Mouse (Mus musculus) embryonic facial prominence, embryonic 15.5 days (tissue): ENCODE measurements at regions not wholly inside any gene's neighbourhood (a gene's known extent, or its start where the extent isn't known, plus 50 kb on each side); places are given as distances from the start of the nearest gene placed in this dataset.

Experiments
- ATAC-seq: fragments of 200-750 bp; cut with Nextera tagmentation; 2 replicates; pipeline ENCODE4 v1.8.0; 2017; ENCODE audit warnings: low read depth, moderate TSS enrichment; ENCODE audit not compliant: insufficient number of reproducible peaks, low FRiP score, low TSS enrichment
- H3K27ac ChIP-seq: fragments of 300-500 bp; sonication (generic); replicated peaks from 2 replicates; pipeline ENCODE4 v1.5.1; 2015; ENCODE audit warnings: mild to moderate bottlenecking, inconsistent platforms
- H3K27me3 ChIP-seq: fragments of 300-500 bp; sonication (generic); 2 replicates; pipeline ENCODE4 v1.6.1; 2015; ENCODE audit warnings: inconsistent platforms
- H3K36me3 ChIP-seq: fragments of 300-500 bp; sonication (generic); 2 replicates; pipeline ENCODE4 v1.6.1; 2015; ENCODE audit warnings: mild to moderate bottlenecking, inconsistent platforms
- H3K4me1 ChIP-seq: fragments of 300-500 bp; sonication (generic); 2 replicates; pipeline ENCODE4 v1.6.1; 2015; ENCODE audit warnings: inconsistent platforms
- H3K4me2 ChIP-seq: fragments of 300-500 bp; sonication (generic); replicated peaks from 2 replicates; pipeline ENCODE4 v1.6.1; 2015; ENCODE audit warnings: mild to moderate bottlenecking, inconsistent platforms
- H3K4me3 ChIP-seq: fragments of 300-500 bp; sonication (generic); replicated peaks from 2 replicates; pipeline ENCODE4 v1.5.1; 2015; ENCODE audit warnings: mild to moderate bottlenecking, inconsistent platforms
- H3K9ac ChIP-seq: fragments of 300-500 bp; sonication (generic); 2 replicates; pipeline ENCODE4 v1.6.1; 2015; ENCODE audit warnings: inconsistent platforms
- H3K9me3 ChIP-seq: fragments of 300-500 bp; sonication (generic); replicated peaks from 2 replicates; pipeline ENCODE4 v1.6.1; 2016; ENCODE audit warnings: inconsistent platforms
- WGBS: fragments of 180-500 bp; shearing (Covaris S2); methylation state at CpG from one replicate; pipeline ENCODE4 v1.1.7; 2015; 5-methylcytosine and 5-hydroxymethylcytosine counted together

GRCm38 (mm10) chr12:118466837-118467236 is 165.6 kb upstream of the Sp4 start:
- Histone ChIP-seq H3K27me3 (no peaks in the 10 kb centered on the region; the same call in 1 of the 2 replicates), H3K9me3 (no peaks in the 10 kb centered on the region), H3K4me1 (no peaks in the 10 kb centered on the region), H3K4me3 (no peak overlapping the region), H3K4me2 (no peak overlapping the region), H3K9ac (no peak overlapping the region), H3K36me3 (no peaks in the 10 kb centered on the region), H3K27ac (no peak overlapping the region)
- ATAC-seq, result no peak
- WGBS, result 75% methylated on average over 3 of the region's 3 CpGs

DNA sequence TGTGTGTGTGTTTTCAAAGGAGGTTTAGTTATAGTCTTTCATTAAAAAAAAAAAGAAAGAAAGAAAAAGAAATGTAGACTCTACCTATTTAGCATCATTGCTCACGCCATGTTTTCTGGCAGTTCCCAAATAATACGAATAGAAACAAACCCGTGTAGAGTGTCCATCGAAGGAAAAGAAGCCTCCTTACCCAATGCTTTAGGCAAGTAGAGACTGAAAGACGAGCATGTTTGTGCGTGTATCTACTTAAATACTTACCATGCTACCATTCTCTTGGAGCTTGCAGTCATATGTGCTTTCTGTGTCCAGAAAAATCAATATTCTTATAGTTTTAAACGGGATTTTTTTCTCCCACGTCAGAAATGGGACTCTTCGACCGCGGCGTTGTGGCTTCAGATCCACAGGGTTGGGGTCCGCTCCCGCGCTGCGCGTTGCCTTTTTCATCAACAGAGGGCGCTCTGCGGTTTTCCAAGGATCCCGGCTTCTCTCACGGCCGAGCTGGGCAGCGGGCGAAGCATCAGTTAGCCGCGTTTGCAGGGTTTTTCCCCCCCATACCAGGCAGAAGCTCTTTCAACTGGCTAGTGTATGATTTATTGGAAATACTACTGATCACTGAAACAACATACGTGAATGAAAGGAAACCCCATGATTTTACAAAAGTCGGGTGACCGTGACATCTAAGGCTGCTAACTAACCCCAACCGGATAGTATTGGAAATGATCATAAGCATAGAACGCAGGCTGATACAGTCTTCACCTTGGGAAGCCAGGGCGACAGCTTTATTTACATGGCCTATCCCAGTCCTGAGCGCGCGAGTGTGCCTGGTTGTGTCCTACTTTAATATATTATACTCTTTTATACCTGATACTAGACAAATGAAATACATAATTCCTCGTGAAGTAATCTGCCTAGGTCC is 156.5 kb upstream of the Sp4 start:
- 0 out of 2 replicates have a peak, but pooled peaks cover 7% of the 10 kb centered on the region for H3K4me1 ChIP-seq
- H3K9me3 ChIP-seq, result no peaks in the 10 kb centered on the region
- ATAC-seq, result peak; percentile 76; the same call in 1 of the 2 replicates
- whole genome bisulfite sequencing, result 11% methylated on average over 36 of the region's 36 CpGs
- peak overlapping the region; percentile 26 for H3K4me3 ChIP-seq
- H3K36me3 ChIP-seq, result no peaks in the 10 kb centered on the region
- no peak overlapping the region for H3K9ac ChIP-seq
- H3K4me2 ChIP-seq, result peak overlapping the region; percentile 44
- no peak overlapping the region for H3K27ac ChIP-seq
- H3K27me3 ChIP-seq, result peaks cover 33% of the 10 kb centered on the region

DNA sequence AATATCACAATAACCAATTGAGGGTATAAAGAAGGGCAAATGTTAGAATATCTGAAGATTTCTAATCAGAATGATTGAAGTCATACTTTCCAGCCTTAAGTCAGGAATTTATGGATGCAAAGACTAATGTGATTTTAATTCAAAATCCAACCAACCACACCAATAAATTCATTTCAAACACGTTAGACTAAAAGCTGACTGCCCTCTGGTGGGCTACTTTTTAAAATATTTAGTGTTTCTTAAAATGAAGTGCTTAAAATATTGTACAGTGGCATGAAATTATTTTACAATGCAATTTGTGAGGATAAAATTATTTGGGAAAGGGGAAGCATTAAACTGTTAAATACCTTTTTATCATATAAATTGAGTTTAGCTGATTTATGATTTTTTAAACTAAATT is 154.4 kb upstream of the Sp4 start:
- H3K36me3 ChIP-seq, result no peaks in the 10 kb centered on the region
- 19% methylated on average over 1 of the region's 1 CpGs for WGBS
- no peaks in the 10 kb centered on the region for H3K9me3 ChIP-seq
- ATAC-seq, result no peak
- H3K27ac ChIP-seq, result no peak overlapping the region
- peaks cover 33% of the 10 kb centered on the region for H3K27me3 ChIP-seq
- H3K9ac ChIP-seq, result no peak overlapping the region
- no peak overlapping the region for H3K4me3 ChIP-seq
- 0 out of 2 replicates have a peak, but pooled peaks cover 7% of the 10 kb centered on the region for H3K4me1 ChIP-seq
- H3K4me2 ChIP-seq, result no peak overlapping the region

- Histone ChIP-seq H3K9ac (no peak overlapping the region), H3K27ac (no peak overlapping the region), H3K4me2 (no peak overlapping the region), H3K4me3 (no peak overlapping the region), H3K4me1 (no peaks in the 10 kb centered on the region), H3K9me3 (no peaks in the 10 kb centered on the region), H3K27me3 (no peaks in the 10 kb centered on the region), H3K36me3 (no peaks in the 10 kb centered on the region)
- whole genome bisulfite sequencing, result 62% methylated on average over 3 of the region's 3 CpGs
- ATAC-seq, result no peak
Measured at GRCm38 (mm10) chr12:118439626-118440025, 138.4 kb upstream of the Sp4 start.

DNA sequence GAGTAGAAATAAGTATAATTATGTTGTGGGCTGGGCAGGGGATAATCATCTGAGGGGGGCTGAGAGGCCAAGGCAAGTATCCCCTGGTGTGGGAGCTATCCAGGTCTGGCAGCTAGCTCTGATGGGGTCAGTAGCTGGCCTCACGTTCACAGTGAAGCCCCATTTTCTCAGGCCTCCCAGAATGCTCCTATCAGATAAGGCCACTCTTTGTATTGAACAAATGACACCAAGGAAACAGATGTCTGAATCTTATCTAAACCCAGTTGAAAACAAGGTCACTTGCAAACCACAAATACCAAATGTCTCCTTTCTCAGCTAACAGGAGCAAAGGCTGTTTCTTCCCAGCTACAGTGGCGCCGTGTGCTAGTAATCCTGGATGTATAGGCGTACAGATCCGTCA is 137.6 kb upstream of the Sp4 start:
- H3K4me2 ChIP-seq, result no peak overlapping the region
- no peak overlapping the region for H3K9ac ChIP-seq
- no peak for ATAC-seq
- H3K27ac ChIP-seq, result no peak overlapping the region
- no peak overlapping the region for H3K4me3 ChIP-seq
- 81% methylated on average over 5 of the region's 5 CpGs for WGBS
- H3K27me3 ChIP-seq, result no peaks in the 10 kb centered on the region
- H3K4me1 ChIP-seq, result no peaks in the 10 kb centered on the region
- no peaks in the 10 kb centered on the region for H3K9me3 ChIP-seq
- no peaks in the 10 kb centered on the region for H3K36me3 ChIP-seq

DNA sequence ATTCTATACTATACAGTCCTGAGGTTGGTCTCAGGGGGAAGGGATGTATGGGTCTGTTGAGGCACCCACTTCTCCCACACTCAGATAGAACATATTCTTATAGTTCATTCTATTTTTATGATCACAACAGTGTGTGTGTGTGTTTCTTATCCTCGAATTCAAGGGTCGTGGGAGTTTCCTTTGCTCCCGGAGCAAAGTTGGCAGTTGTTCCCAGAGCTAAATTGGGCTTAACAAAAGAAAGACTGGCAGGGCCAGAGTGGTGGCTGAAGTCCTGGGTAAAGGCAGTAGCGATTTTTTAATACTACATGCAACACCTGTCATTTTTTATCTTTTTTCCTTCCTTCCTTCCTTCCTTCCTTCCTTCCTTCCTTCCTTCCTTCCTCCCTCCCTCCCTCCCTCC is 131.5 kb upstream of the Sp4 start:
- H3K9me3 ChIP-seq, result no peaks in the 10 kb centered on the region
- WGBS, result 57% methylated on average over 4 of the region's 4 CpGs
- no peak overlapping the region for H3K4me2 ChIP-seq
- no peak for ATAC-seq
- no peak overlapping the region for H3K9ac ChIP-seq
- no peaks in the 10 kb centered on the region for H3K4me1 ChIP-seq
- no peak overlapping the region for H3K27ac ChIP-seq
- no peak overlapping the region for H3K4me3 ChIP-seq
- H3K27me3 ChIP-seq, result no peaks in the 10 kb centered on the region
- H3K36me3 ChIP-seq, result no peaks in the 10 kb centered on the region

- H3K27me3 ChIP-seq, result no peaks in the 10 kb centered on the region
- no peak for ATAC-seq
- no peaks in the 10 kb centered on the region for H3K4me1 ChIP-seq
- H3K36me3 ChIP-seq, result no peaks in the 10 kb centered on the region
- H3K4me2 ChIP-seq, result no peak overlapping the region
- no peak overlapping the region for H3K4me3 ChIP-seq
- 74% methylated on average over 5 of the region's 5 CpGs for WGBS
- H3K9me3 ChIP-seq, result no peaks in the 10 kb centered on the region
- H3K9ac ChIP-seq, result no peak overlapping the region
- H3K27ac ChIP-seq, result no peak overlapping the region
Measured at GRCm38 (mm10) chr12:118428384-118428783, 127.1 kb upstream of the Sp4 start.

GRCm38 (mm10) chr12:118415956-118416355 is 114.7 kb upstream of the Sp4 start:
- Histone ChIP-seq H3K27me3 (no peaks in the 10 kb centered on the region), H3K9ac (no peak overlapping the region), H3K4me2 (no peak overlapping the region), H3K4me1 (no peaks in the 10 kb centered on the region), H3K27ac (no peak overlapping the region), H3K9me3 (no peaks in the 10 kb centered on the region), H3K36me3 (no peaks in the 10 kb centered on the region), H3K4me3 (no peak overlapping the region)
- no peak for ATAC-seq
- 47% methylated on average over 1 of the region's 1 CpGs for WGBS

DNA sequence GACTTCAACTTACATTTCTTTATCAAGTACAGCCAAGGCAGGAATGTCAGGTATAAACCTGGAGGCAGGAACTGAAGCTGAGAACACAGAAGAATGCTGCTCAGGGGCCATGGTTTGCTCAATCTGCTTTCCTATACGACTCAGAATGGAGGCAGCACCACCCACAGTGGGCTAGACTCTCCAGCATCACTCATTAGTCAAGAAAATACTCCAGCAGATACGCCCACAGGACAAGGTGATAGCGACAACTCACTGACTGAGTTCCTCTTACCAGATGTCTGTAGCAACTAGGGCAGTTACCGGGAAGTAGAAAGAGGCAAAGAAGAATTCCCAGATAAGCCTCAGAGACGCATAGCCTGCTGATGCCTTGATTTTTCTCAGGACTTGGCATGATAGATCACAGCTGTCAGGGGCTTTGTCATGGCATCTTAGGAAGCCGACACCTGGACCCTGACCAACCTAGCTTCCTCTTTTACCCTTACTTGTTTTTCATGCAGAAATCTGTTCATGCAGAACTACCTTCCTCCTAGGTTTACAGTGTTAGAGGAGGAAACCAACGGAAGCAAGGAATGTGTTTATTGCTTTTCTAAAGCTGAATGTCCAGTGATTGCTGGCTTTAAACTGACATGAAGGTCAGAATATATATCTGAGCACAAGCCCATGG is 110.7 kb upstream of the Sp4 start:
- WGBS, result 56% methylated on average over 7 of the region's 7 CpGs
- no peak for ATAC-seq
- no peak overlapping the region for H3K9ac ChIP-seq

DNA sequence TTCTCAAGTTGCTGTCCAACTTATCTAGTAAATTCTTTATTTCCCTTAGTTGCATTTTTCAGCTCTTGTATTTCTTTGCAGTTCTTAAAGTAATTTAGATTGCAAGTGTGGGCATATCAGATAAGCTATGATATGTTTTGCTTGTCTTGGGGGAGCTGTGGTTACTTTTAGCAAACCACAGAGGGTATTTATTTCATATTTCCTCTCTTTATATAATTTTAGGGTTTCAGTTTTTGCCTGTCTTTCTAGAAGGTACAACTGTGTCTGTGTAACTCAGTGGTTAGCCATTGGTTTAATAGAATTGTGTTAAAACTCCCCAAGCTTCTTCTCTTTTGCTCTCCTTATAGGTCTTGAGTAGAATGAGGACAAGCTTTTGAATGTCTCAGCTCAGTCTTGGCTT is 109.7 kb upstream of the Sp4 start:
- Histone ChIP-seq H3K9me3 (no peaks in the 10 kb centered on the region), H3K27me3 (no peaks in the 10 kb centered on the region), H3K9ac (no peak overlapping the region), H3K4me1 (no peaks in the 10 kb centered on the region), H3K4me3 (no peak overlapping the region), H3K36me3 (no peaks in the 10 kb centered on the region), H3K27ac (no peak overlapping the region), H3K4me2 (no peak overlapping the region)
- ATAC-seq, result no peak

More for the DNA sequence above, 110.7 kb upstream of the Sp4 start:
- no peak overlapping the region for H3K4me3 ChIP-seq
- H3K36me3 ChIP-seq, result no peaks in the 10 kb centered on the region
- H3K9me3 ChIP-seq, result no peaks in the 10 kb centered on the region
- H3K4me2 ChIP-seq, result no peak overlapping the region
- no peaks in the 10 kb centered on the region for H3K4me1 ChIP-seq
- no peaks in the 10 kb centered on the region for H3K27me3 ChIP-seq
- no peak overlapping the region for H3K27ac ChIP-seq

- Histone ChIP-seq H3K9me3 (no peaks in the 10 kb centered on the region), H3K27me3 (no peaks in the 10 kb centered on the region), H3K4me2 (no peak overlapping the region), H3K9ac (no peak overlapping the region), H3K4me1 (no peaks in the 10 kb centered on the region), H3K36me3 (no peaks in the 10 kb centered on the region), H3K27ac (no peak overlapping the region), H3K4me3 (no peak overlapping the region)
- ATAC-seq, result no peak
Measured at GRCm38 (mm10) chr12:118405135-118405534, 103.9 kb upstream of the Sp4 start.
